Mouse (Mus musculus) thymus, adult 2 months (tissue): ENCODE data around the gene 1700123K08Rik. TPM values are rescaled to one million over a fixed set of nuclear protein-coding genes. Genes with fewer than 3 reads are reported as not detected.
"Not testable (repeated sequence)": the region's sequence is repeated elsewhere in the genome, so short reads cannot be mapped to it uniquely, and the experiment has no call there.

Source experiments
- DNase-seq: peaks from one replicate; pipeline ENCODE4 v3.0.0; 2021
- H3K27ac ChIP-seq: fragments of 200-500 bp; 2 replicates; pipeline ENCODE4 v1.5.1; 2012; ENCODE audit warnings: low read length, control low read depth; ENCODE audit not compliant: control insufficient read depth, insufficient read depth
- H3K27me3 ChIP-seq: fragments of 200-500 bp; 2 replicates; pipeline ENCODE4 v1.6.1; 2012; ENCODE audit warnings: mild to moderate bottlenecking, low read length, moderate library complexity, mixed read lengths; ENCODE audit not compliant: control insufficient read depth, insufficient read depth
- H3K36me3 ChIP-seq: fragments of 200-500 bp; 2 replicates; pipeline ENCODE4 v1.6.1; 2012; ENCODE audit warnings: mild to moderate bottlenecking, low read length, moderate library complexity; ENCODE audit not compliant: control insufficient read depth, insufficient read depth
- H3K4me1 ChIP-seq: fragments of 200-500 bp; replicated peaks from 2 replicates; pipeline ENCODE4 v1.6.1; 2012; ENCODE audit warnings: low read length; ENCODE audit not compliant: control insufficient read depth, insufficient read depth
- H3K4me3 ChIP-seq: fragments of 200-500 bp; 2 replicates; pipeline ENCODE4 v1.5.1; 2012; ENCODE audit warnings: mild to moderate bottlenecking, low read length, control low read depth, moderate library complexity; ENCODE audit not compliant: control insufficient read depth, insufficient read depth
- CTCF ChIP-seq: fragments of 200-500 bp; IDR thresholded peaks from 2 replicates; pipeline ENCODE4 v1.5.1; 2012; ENCODE audit warnings: mild to moderate bottlenecking, control low read depth, low read length, moderate library complexity, borderline replicate concordance; ENCODE audit not compliant: control insufficient read depth, poor library complexity, insufficient read depth; ENCODE audit errors: extremely low read depth
- POLR2A ChIP-seq: fragments of 200-500 bp; IDR thresholded peaks from 2 replicates; pipeline ENCODE4 v1.6.1; 2012; ENCODE audit warnings: mild to moderate bottlenecking, low read length, control low read depth, moderate library complexity; ENCODE audit not compliant: control insufficient read depth, poor library complexity, insufficient read depth; ENCODE audit errors: extremely low read depth
- WGBS: fragments of 180-500 bp; shearing (Covaris S2); methylation state at CpG from one replicate; pipeline ENCODE4 v1.1.7; 2018; 5-methylcytosine and 5-hydroxymethylcytosine counted together
- polyA plus RNA-seq: library from polyadenylated mRNA; depleted of rRNA; stranded (reverse); fragments of >200 nt; gene quantifications from 2 replicates; pipeline ENCODE4 v1.2.3, GENCODE M21; 2012; rRNA removed

1700123K08Rik gene
- not detected in 2 replicates for polyA plus RNA-seq

DNA sequence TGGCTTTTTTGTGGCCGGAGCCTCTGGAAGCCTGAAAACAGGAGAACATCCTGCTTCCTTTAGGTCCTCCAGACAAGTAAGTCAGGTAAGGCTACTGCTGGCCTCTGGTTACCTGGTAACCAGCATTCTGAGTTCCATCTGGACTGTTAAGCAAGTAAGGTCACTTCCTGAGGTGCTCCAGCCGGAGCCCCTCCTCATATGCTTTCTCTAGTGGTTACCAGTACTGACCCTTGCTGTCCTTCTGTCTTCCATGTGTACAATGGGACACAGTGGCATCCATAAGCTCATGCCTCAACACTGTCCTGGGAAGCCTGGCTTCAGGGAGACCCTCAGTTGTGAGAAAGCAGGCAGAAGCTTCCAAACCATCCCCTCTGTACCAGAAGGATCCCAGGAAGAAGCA lies at the start of gene 1700123K08Rik:
TSS of gene 1700123K08Rik (minus strand) at position 101 of the 400 bp plus-strand sequence.
- not testable (repeated sequence) for H3K27me3 ChIP-seq, H3K36me3 ChIP-seq, H3K4me1 ChIP-seq, DNase-seq, H3K27ac ChIP-seq, H3K4me3 ChIP-seq
- WGBS = 88% methylated on average over 2 of the region's 2 CpGs

DNA sequence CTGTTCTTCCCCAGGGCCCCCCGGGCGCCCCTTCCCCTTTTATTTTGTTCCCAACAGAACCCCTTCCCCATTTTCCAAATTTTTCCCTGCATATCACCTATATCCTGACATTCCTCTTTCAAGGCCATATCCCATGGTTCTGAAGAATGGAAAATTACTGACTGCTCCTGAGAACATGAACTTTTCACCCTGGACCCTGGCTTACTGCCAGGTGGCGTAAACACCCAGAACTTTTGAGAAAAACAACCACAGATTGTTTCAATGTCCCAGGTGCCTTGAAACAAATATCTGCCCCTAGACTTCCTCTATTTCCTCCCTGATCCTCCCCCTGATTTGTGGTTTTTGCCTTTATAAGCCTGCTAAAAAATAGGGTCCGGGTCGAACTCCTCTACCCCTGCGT lies 22.9 kb upstream of the 1700123K08Rik start:
- H3K36me3 ChIP-seq = no peaks in the 10 kb centered on the region
- H3K4me3 ChIP-seq = no peak overlapping the region
- WGBS = 89% methylated on average over 6 of the region's 6 CpGs
- no peak overlapping the region for H3K27ac ChIP-seq
- no peaks in the 10 kb centered on the region for H3K27me3 ChIP-seq
- H3K4me1 ChIP-seq = no peaks in the 10 kb centered on the region
- TF ChIP-seq POLR2A (no peak), CTCF (no peak)
- no peak for DNase-seq

DNA sequence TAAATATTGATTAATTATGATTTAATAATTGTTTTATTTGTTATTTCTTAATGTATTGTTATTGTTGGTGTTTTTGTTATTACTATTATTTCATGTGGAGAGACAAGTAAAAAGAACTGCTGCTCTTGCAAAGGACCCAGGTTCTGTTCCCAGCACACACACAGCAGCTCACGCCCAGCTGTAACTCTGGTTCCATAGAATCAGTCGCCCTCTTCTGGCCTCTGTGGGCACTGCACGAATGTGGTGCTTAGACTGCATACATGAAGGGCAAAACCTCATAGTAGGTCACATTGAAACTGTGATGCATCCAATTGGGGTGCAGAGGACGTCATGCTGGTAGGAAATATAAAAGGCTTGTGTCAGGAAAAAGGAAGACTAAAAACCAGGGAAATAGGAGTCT lies 7.1 kb upstream of the 1700123K08Rik start:
- 67% methylated on average over 4 of the region's 4 CpGs for WGBS
- DNase-seq = peak; percentile 69
- H3K27me3 ChIP-seq = no peaks in the 10 kb centered on the region
- no peak overlapping the region for H3K4me3 ChIP-seq
- no peak overlapping the region for H3K27ac ChIP-seq
- no peaks in the 10 kb centered on the region for H3K36me3 ChIP-seq
- H3K4me1 ChIP-seq = no peaks in the 10 kb centered on the region
- peak; percentile 56; the same call in 1 of the 2 replicates for TF ChIP-seq CTCF
- TF ChIP-seq POLR2A = no peak

DNA sequence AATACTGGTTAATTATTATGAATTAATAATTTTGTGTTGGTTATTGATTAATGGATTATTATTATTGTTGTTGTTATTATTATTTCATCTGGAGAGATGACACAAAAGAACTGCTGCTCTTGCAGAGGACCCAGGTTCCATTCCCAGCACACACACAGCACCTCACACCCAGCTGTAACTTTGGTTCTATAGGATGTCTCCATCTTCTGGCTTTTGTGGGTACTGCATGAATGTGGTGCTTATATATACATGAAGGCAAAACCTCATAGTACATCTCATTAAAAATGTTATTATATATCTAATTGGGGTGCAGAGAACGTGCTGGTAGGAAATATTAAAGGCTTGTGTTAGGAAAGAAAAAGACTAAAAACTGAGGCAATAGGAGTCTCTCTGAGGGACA lies 11.8 kb downstream of the 1700123K08Rik start:
- TF ChIP-seq POLR2A (no peak), CTCF (no peak)
- Histone ChIP-seq H3K27ac (no peak overlapping the region), H3K36me3 (no peaks in the 10 kb centered on the region), H3K27me3 (no peaks in the 10 kb centered on the region), H3K4me1 (no peaks in the 10 kb centered on the region), H3K4me3 (no peak overlapping the region)
- 70% methylated on average over 1 of the region's 1 CpGs for WGBS
- DNase-seq = peak; percentile 4

DNA sequence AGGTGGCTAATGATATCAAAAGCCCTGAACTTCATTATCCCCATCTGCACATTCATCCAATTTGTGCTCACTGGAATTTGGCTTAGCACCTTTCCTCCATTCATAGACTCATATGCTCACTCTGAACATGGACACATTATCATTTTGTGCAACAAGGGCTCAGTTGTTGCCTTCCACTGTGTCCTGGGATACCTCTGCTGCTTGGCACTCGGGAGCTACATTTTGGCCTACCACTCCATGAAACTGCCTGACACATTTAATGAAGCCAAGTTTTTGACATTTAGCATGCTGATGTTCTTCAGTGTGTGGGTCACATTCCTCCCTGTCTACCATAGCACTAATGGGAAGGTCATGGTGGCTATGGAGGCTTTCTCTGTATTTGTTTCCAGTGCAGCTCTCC lies 32.0 kb downstream of the 1700123K08Rik start:
- DNase-seq = no peak
- H3K27ac ChIP-seq = no peak overlapping the region
- no peaks in the 10 kb centered on the region for H3K27me3 ChIP-seq
- no peaks in the 10 kb centered on the region for H3K36me3 ChIP-seq
- no peak overlapping the region for H3K4me3 ChIP-seq
- no peak for TF ChIP-seq POLR2A
- no peak for TF ChIP-seq CTCF
- H3K4me1 ChIP-seq = no peaks in the 10 kb centered on the region
- 90% methylated on average over 1 of the region's 1 CpGs for WGBS

Other genes starting within 250 kb of the 1700123K08Rik start
- 2.8 TPM in 2 replicates for gene Pvrig, start 222.8 kb downstream of the 1700123K08Rik start, polyA plus RNA-seq
- gene Zfp157, start 123.2 kb downstream of the 1700123K08Rik start, polyA plus RNA-seq = 8.1 and 8.4 TPM in 2 replicates
- gene Zfp68, start 55.0 kb upstream of the 1700123K08Rik start, polyA plus RNA-seq = 10.0 and 11.1 TPM in 2 replicates
- gene A430033K04Rik, start 58.1 kb upstream of the 1700123K08Rik start, polyA plus RNA-seq = 3.6 and 4.1 TPM in 2 replicates
- gene Fam20c, start 189.8 kb upstream of the 1700123K08Rik start, polyA plus RNA-seq = 9.8 and 11.0 TPM in 2 replicates